Mouse (Mus musculus) embryonic facial prominence, embryonic 12.5 days (tissue): ENCODE measurements around the gene Rgsl1. TPM values are rescaled to one million over a fixed set of nuclear protein-coding genes. Genes with fewer than 3 reads are reported as not detected.
"Not testable (repeated sequence)": the region's sequence is repeated elsewhere in the genome, so short reads cannot be mapped to it uniquely, and the experiment has no call there.

ENCODE experiments used
- ATAC-seq: fragments of 200-750 bp; cut with Nextera tagmentation; 2 replicates; pipeline ENCODE4 v1.8.0; 2017; ENCODE audit not compliant: insufficient number of reproducible peaks, insufficient read depth, low FRiP score, low TSS enrichment
- H3K27ac ChIP-seq: fragments of 300-500 bp; sonication (generic); 2 replicates; pipeline ENCODE4 v1.5.1; 2016; ENCODE audit warnings: mild to moderate bottlenecking
- H3K27me3 ChIP-seq: fragments of 300-500 bp; sonication (generic); 2 replicates; pipeline ENCODE4 v1.6.1; 2016; ENCODE audit warnings: mild to moderate bottlenecking, moderate library complexity
- H3K36me3 ChIP-seq: fragments of 300-500 bp; sonication (generic); 2 replicates; pipeline ENCODE4 v1.6.1; 2016; ENCODE audit warnings: mild to moderate bottlenecking
- H3K4me1 ChIP-seq: fragments of 300-500 bp; sonication (generic); 2 replicates; pipeline ENCODE4 v1.6.1; 2016
- H3K4me2 ChIP-seq: fragments of 300-500 bp; sonication (generic); replicated peaks from 2 replicates; pipeline ENCODE4 v1.6.1; 2016; ENCODE audit warnings: mild to moderate bottlenecking, moderate library complexity
- H3K4me3 ChIP-seq: fragments of 300-500 bp; sonication (generic); 2 replicates; pipeline ENCODE4 v1.5.1; 2016; ENCODE audit warnings: mild to moderate bottlenecking
- H3K9ac ChIP-seq: fragments of 300-500 bp; sonication (generic); 2 replicates; pipeline ENCODE4 v1.6.1; 2016; ENCODE audit warnings: mild to moderate bottlenecking, moderate library complexity
- H3K9me3 ChIP-seq: fragments of 300-500 bp; sonication (generic); 2 replicates; pipeline ENCODE4 v1.6.1; 2016; ENCODE audit warnings: mild to moderate bottlenecking, moderate library complexity
- WGBS: fragments of 180-500 bp; shearing (Covaris S2); methylation state at CpG from one replicate; pipeline ENCODE4 v1.1.7; 2016; 5-methylcytosine and 5-hydroxymethylcytosine counted together
- polyA plus RNA-seq: library from polyadenylated mRNA; unstranded; fragments of >200 nt; fragmentation: Nextera tagmentation; extraction: Ambion mirVana; gene quantifications from 2 replicates; pipeline ENCODE4 v1.2.1, GENCODE M21; 2016

Rgsl1 gene
- polyA plus RNA-seq, 1 experiment from 2014 or later, result 0.13 TPM

- no peak for ATAC-seq
- 89% methylated on average over 1 of the region's 1 CpGs for WGBS
These were observed 73.2 kb downstream of the Rgsl1 start for GRCm38 (mm10) chr1:153770776-153771167.

GRCm38 (mm10) chr1:153769998-153770775 lies 73.8 kb downstream of the Rgsl1 start:
- no peak for ATAC-seq
- Histone ChIP-seq H3K4me2 (no peak overlapping the region), H3K36me3 (no peaks in the 10 kb centered on the region), H3K4me1 (no peaks in the 10 kb centered on the region), H3K9ac (no peak overlapping the region), H3K4me3 (no peak overlapping the region), H3K27me3 (no peaks in the 10 kb centered on the region), H3K27ac (no peak overlapping the region), H3K9me3 (no peaks in the 10 kb centered on the region)
- WGBS, result 78% methylated on average over 10 of the region's 10 CpGs

More at GRCm38 (mm10) chr1:153770776-153771167, 73.2 kb downstream of the Rgsl1 start:
- Histone ChIP-seq H3K27ac (no peak overlapping the region), H3K4me1 (no peaks in the 10 kb centered on the region), H3K27me3 (no peaks in the 10 kb centered on the region), H3K9ac (no peak overlapping the region), H3K4me3 (no peak overlapping the region), H3K4me2 (no peak overlapping the region), H3K36me3 (no peaks in the 10 kb centered on the region), H3K9me3 (no peaks in the 10 kb centered on the region)

GRCm38 (mm10) chr1:153769571-153769970 lies 74.4 kb downstream of the Rgsl1 start:
- WGBS, result 63% methylated on average over 6 of the region's 6 CpGs

GRCm38 (mm10) chr1:153768465-153768864 lies 75.5 kb downstream of the Rgsl1 start:
- H3K27me3 ChIP-seq, result no peaks in the 10 kb centered on the region
- no peak overlapping the region for H3K4me3 ChIP-seq
- no peaks in the 10 kb centered on the region for H3K36me3 ChIP-seq
- H3K9ac ChIP-seq, result no peak overlapping the region
- ATAC-seq, result no peak
- no peak overlapping the region for H3K27ac ChIP-seq
- H3K4me1 ChIP-seq, result no peaks in the 10 kb centered on the region
- 81% methylated on average over 5 of the region's 5 CpGs for WGBS
- H3K9me3 ChIP-seq, result no peaks in the 10 kb centered on the region
- H3K4me2 ChIP-seq, result no peak overlapping the region

More at GRCm38 (mm10) chr1:153769571-153769970, 74.4 kb downstream of the Rgsl1 start:
- not testable (repeated sequence) for H3K27ac ChIP-seq, H3K9ac ChIP-seq, H3K27me3 ChIP-seq, H3K4me1 ChIP-seq, H3K4me2 ChIP-seq, H3K4me3 ChIP-seq, ATAC-seq, H3K36me3 ChIP-seq, H3K9me3 ChIP-seq

GRCm38 (mm10) chr1:153767281-153767680 lies 76.7 kb downstream of the Rgsl1 start:
- ATAC-seq, result no peak
- Histone ChIP-seq H3K36me3 (no peaks in the 10 kb centered on the region), H3K4me3 (no peak overlapping the region), H3K4me2 (no peak overlapping the region), H3K27me3 (no peaks in the 10 kb centered on the region), H3K4me1 (no peaks in the 10 kb centered on the region), H3K9me3 (no peaks in the 10 kb centered on the region), H3K9ac (no peak overlapping the region), H3K27ac (no peak overlapping the region)
- WGBS, result 79% methylated on average over 1 of the region's 1 CpGs

- H3K4me2 ChIP-seq, result no peak overlapping the region
- ATAC-seq, result no peak
- peaks cover 4% of the 10 kb centered on the region; the same call in 1 of the 2 replicates for H3K36me3 ChIP-seq
- no peaks in the 10 kb centered on the region for H3K27me3 ChIP-seq
- H3K4me3 ChIP-seq, result no peak overlapping the region
- no peak overlapping the region for H3K9ac ChIP-seq
- H3K27ac ChIP-seq, result no peak overlapping the region
- WGBS, result 46% methylated on average over 8 of the region's 8 CpGs
- no peaks in the 10 kb centered on the region for H3K4me1 ChIP-seq
- H3K9me3 ChIP-seq, result no peaks in the 10 kb centered on the region
These were observed 77.6 kb downstream of the Rgsl1 start for GRCm38 (mm10) chr1:153766298-153766697.

GRCm38 (mm10) chr1:153764136-153764535 lies 79.8 kb downstream of the Rgsl1 start:
- ATAC-seq, result no peak
- Histone ChIP-seq H3K27me3 (no peaks in the 10 kb centered on the region), H3K4me3 (no peak overlapping the region), H3K4me1 (no peaks in the 10 kb centered on the region), H3K36me3 (peaks cover 15% of the 10 kb centered on the region; the same call in 1 of the 2 replicates), H3K4me2 (no peak overlapping the region), H3K9ac (no peak overlapping the region), H3K27ac (no peak overlapping the region), H3K9me3 (no peaks in the 10 kb centered on the region)
- WGBS, result 84% methylated on average over 11 of the region's 11 CpGs

GRCm38 (mm10) chr1:153753725-153754464 lies 90.0 kb downstream of the Rgsl1 start:
- H3K4me1 ChIP-seq, result peaks cover 8% of the 10 kb centered on the region; the same call in 1 of the 2 replicates
- peaks cover 3% of the 10 kb centered on the region; the same call in 1 of the 2 replicates for H3K36me3 ChIP-seq
- H3K4me2 ChIP-seq, result no peak overlapping the region
- no peak overlapping the region for H3K4me3 ChIP-seq
- no peak for ATAC-seq
- WGBS, result 80% methylated on average over 25 of the region's 25 CpGs
- no peaks in the 10 kb centered on the region for H3K27me3 ChIP-seq
- H3K9me3 ChIP-seq, result no peaks in the 10 kb centered on the region
- H3K27ac ChIP-seq, result no peak overlapping the region
- no peak overlapping the region for H3K9ac ChIP-seq

GRCm38 (mm10) chr1:153752521-153752920 lies 91.4 kb downstream of the Rgsl1 start:
- Histone ChIP-seq H3K4me2 (no peak overlapping the region; the same call in 1 of the 2 replicates), H3K4me1 (peaks cover 9% of the 10 kb centered on the region; the same call in 1 of the 2 replicates), H3K9me3 (no peaks in the 10 kb centered on the region), H3K27me3 (no peaks in the 10 kb centered on the region), H3K36me3 (peaks cover 3% of the 10 kb centered on the region; the same call in 1 of the 2 replicates), H3K4me3 (no peak overlapping the region), H3K27ac (no peak overlapping the region), H3K9ac (no peak overlapping the region)
- 91% methylated on average over 6 of the region's 6 CpGs for WGBS
- ATAC-seq, result no peak

GRCm38 (mm10) chr1:153751763-153752301 lies 92.1 kb downstream of the Rgsl1 start:
- H3K4me2 ChIP-seq, result peak overlapping the region; percentile 35
- 0 out of 2 replicates have a peak overlapping the region, but pooled peaks have one; percentile 6 for H3K4me3 ChIP-seq
- no peak for ATAC-seq
- 48% methylated on average over 13 of the region's 13 CpGs for WGBS
- H3K27me3 ChIP-seq, result no peaks in the 10 kb centered on the region
- H3K36me3 ChIP-seq, result peaks cover 3% of the 10 kb centered on the region; the same call in 1 of the 2 replicates
- H3K4me1 ChIP-seq, result peaks cover 9% of the 10 kb centered on the region; the same call in 1 of the 2 replicates
- H3K27ac ChIP-seq, result no peak overlapping the region
- H3K9ac ChIP-seq, result no peak overlapping the region
- no peaks in the 10 kb centered on the region for H3K9me3 ChIP-seq

- peak overlapping the region; percentile 36; the same call in 1 of the 2 replicates for H3K27ac ChIP-seq
- H3K4me3 ChIP-seq, result peak overlapping the region; percentile 39
- 46% methylated on average over 6 of the region's 6 CpGs for WGBS
- H3K27me3 ChIP-seq, result no peaks in the 10 kb centered on the region
- ATAC-seq, result no peak
- peak overlapping the region; percentile 61; the same call in 1 of the 2 replicates for H3K9ac ChIP-seq
- H3K9me3 ChIP-seq, result no peaks in the 10 kb centered on the region
- H3K36me3 ChIP-seq, result no peaks in the 10 kb centered on the region; the same call in 1 of the 2 replicates
- peak overlapping the region; percentile 54 for H3K4me2 ChIP-seq
- peaks cover 9% of the 10 kb centered on the region; the same call in 1 of the 2 replicates for H3K4me1 ChIP-seq
These were observed 93.9 kb downstream of the Rgsl1 start for GRCm38 (mm10) chr1:153750054-153750453.
